Mouse (Mus musculus) urinary bladder, postnatal 25 days (tissue): Measurements from ENCODE around the gene Osmr.
"Not testable (repeated sequence)": the region's sequence is repeated elsewhere in the genome, so short reads cannot be mapped to it uniquely, and the experiment has no call there.

Experiments used
- DNase-seq: peaks from one replicate; pipeline ENCODE4 v3.0.0; 2022; ENCODE audit warnings: low spot score

Gene Osmr

GRCm38 (mm10) chr15:6861617-6862016 lies 13.2 kb downstream of the Osmr start:
- no peak for DNase-seq

GRCm38 (mm10) chr15:6859781-6860180 lies 15.0 kb downstream of the Osmr start:
- peak; percentile 33 for DNase-seq

- DNase-seq = no peak
Observed at GRCm38 (mm10) chr15:6858871-6859270, 15.9 kb downstream of the Osmr start.

- no peak for DNase-seq
Observed at GRCm38 (mm10) chr15:6857270-6857905, 17.4 kb downstream of the Osmr start.

- DNase-seq = no peak
Observed at GRCm38 (mm10) chr15:6849851-6850250, 24.9 kb downstream of the Osmr start.

- DNase-seq = no peak
Observed at GRCm38 (mm10) chr15:6840199-6840598, 34.6 kb downstream of the Osmr start.

- DNase-seq = no peak
Observed at GRCm38 (mm10) chr15:6815807-6816206, 59.0 kb downstream of the Osmr start.

GRCm38 (mm10) chr15:6801212-6801611 lies 73.6 kb downstream of the Osmr start:
- DNase-seq = not testable (repeated sequence)

- DNase-seq = no peak
Observed at GRCm38 (mm10) chr15:6792846-6793245, 81.9 kb downstream of the Osmr start.

GRCm38 (mm10) chr15:6791648-6792047 lies 83.1 kb downstream of the Osmr start:
- no peak for DNase-seq

- DNase-seq = no peak
Observed at GRCm38 (mm10) chr15:6790011-6790410, 84.8 kb downstream of the Osmr start.

- DNase-seq = no peak
Observed at GRCm38 (mm10) chr15:6787236-6787635, 87.5 kb downstream of the Osmr start.

- no peak for DNase-seq
Observed at GRCm38 (mm10) chr15:6786212-6786611, 88.6 kb downstream of the Osmr start.

GRCm38 (mm10) chr15:6772265-6772664 lies 102.5 kb downstream of the Osmr start:
- DNase-seq = no peak
